In genomic region chr1:111242344-111242743, GRCm38 (mm10) we compare ENCODE assay signal across 11 mouse cellular contexts.
DNase-seq lines count a peak whose midpoint lies in the region; ATAC-seq and TF ChIP-seq lines count a peak whose summit lies in the region.
"Had no signal": no experiment of that assay in that cellular context is flagged by ENCODE, and none has a peak within 500 bp of the region (broad histone marks: within the 10 kb centered on the region; RNA-seq: fewer than 3 reads in every experiment).

No protein-coding gene starts in this region.

- no peak for ATAC-seq in lung, embryonic 14.5 days (ENCODE audit: insufficient read depth)

- H3K9ac ChIP-seq in lung, embryonic 14.5 days, result no peak overlapping the region
- H3K9ac ChIP-seq: limb, embryonic 12.5 days; stomach, embryonic 15.5 days had no signal

- no peak overlapping the region for H3K4me3 ChIP-seq in lung, embryonic 14.5 days (ENCODE audit: low read depth, low read length)
- H3K4me3 ChIP-seq: limb, embryonic 12.5 days; myocyte; stomach, embryonic 15.5 days had no signal

- no peak overlapping the region for H3K4me2 ChIP-seq in lung, embryonic 14.5 days
- H3K4me2 ChIP-seq: limb, embryonic 12.5 days; stomach, embryonic 15.5 days had no signal

- 42% methylated on average over 1 of the region's 1 CpGs for WGBS in lung, embryonic 14.5 days

- TF ChIP-seq CTCF in lung, embryonic 14.5 days (IDR thresholded peaks at IDR 0.05; ENCODE audit: low read depth), result peak; percentile 36

- H3K36me3 ChIP-seq in lung, embryonic 14.5 days (ENCODE audit: insufficient read depth), result no peaks in the 10 kb centered on the region
- H3K36me3 ChIP-seq: limb, embryonic 12.5 days; stomach, embryonic 15.5 days had no signal

- H3K27ac ChIP-seq in lung, embryonic 14.5 days (ENCODE audit: low read depth), result no peak overlapping the region
- H3K27ac ChIP-seq: limb, embryonic 12.5 days; stomach, embryonic 15.5 days had no signal

- H3K27me3 ChIP-seq in lung, embryonic 14.5 days (ENCODE audit: insufficient read depth, low read length), result no peaks in the 10 kb centered on the region
- H3K27me3 ChIP-seq: limb, embryonic 12.5 days; stomach, embryonic 15.5 days had no signal

- no peaks in the 10 kb centered on the region for H3K9me3 ChIP-seq in lung, embryonic 14.5 days (ENCODE audit: low read depth, low read length)
- H3K9me3 ChIP-seq: limb, embryonic 12.5 days; stomach, embryonic 15.5 days had no signal

- peak; percentile 73 for DNase-seq in lung, embryonic 14.5 days
- no peak for DNase-seq in lung, postnatal 36 days
- peak; percentile 22 for DNase-seq in adipocyte (ENCODE audit: low spot score)
- DNase-seq in forelimb bud, embryonic 11.5 days (ENCODE audit: low read depth, low spot score), result peak; percentile 57
- DNase-seq in retina, embryonic 14.5 days (ENCODE audit: low spot score), result peak; percentile 80
- DNase-seq in kidney, postnatal 10 days, result no peak
- DNase-seq in gastrocnemius, postnatal 10 days, result no peak
- no peak for DNase-seq in heart, adult 11 months

- H3K4me1 ChIP-seq in lung, embryonic 14.5 days (ENCODE audit: insufficient read depth), result no peaks in the 10 kb centered on the region
- H3K4me1 ChIP-seq: limb, embryonic 12.5 days; stomach, embryonic 15.5 days had no signal

Comparison
In these comparisons a context has a peak if more than half of its experiments do, and no peak if none do; other contexts are left out.
1. DNase-seq: peak in lung, embryonic 14.5 days (single experiment), adipocyte (single experiment), forelimb bud, embryonic 11.5 days (single experiment) and retina, embryonic 14.5 days (single experiment); none in lung, postnatal 36 days (single experiment), kidney, postnatal 10 days (single experiment), gastrocnemius, postnatal 10 days (single experiment) and heart, adult 11 months (single experiment).